Mouse (Mus musculus) liver, embryonic 14.5 days (tissue): ENCODE data around the gene Tfam. TPM values are rescaled to one million over a fixed set of nuclear protein-coding genes. Genes with fewer than 3 reads are reported as not detected.

ENCODE experiments used
- ATAC-seq: fragments of 200-750 bp; cut with Nextera tagmentation; 2 replicates; pipeline ENCODE4 v1.8.0; 2017; ENCODE audit warnings: moderate number of reproducible peaks, mild to moderate bottlenecking, moderate library complexity; ENCODE audit not compliant: insufficient read depth
- DNase-seq, 3 experiments: peaks; one replicate each; pipeline ENCODE4 v3.0.0-alpha.2; 2012 to 2013; ENCODE audit warnings: low read depth in 3 of 3, low spot score in 3 of 3
- H3K27ac ChIP-seq: fragments of 300-500 bp; sonication (generic); 2 replicates; pipeline ENCODE4 v1.5.1; 2014; ENCODE audit warnings: moderate library complexity, mild to moderate bottlenecking, control low read depth, inconsistent platforms
- H3K27me3 ChIP-seq: fragments of 300-500 bp; sonication (generic); 2 replicates; pipeline ENCODE4 v1.6.1; 2014; ENCODE audit warnings: mild to moderate bottlenecking, low read length, moderate library complexity; ENCODE audit not compliant: control insufficient read depth, insufficient read depth
- H3K36me3 ChIP-seq: fragments of 300-500 bp; sonication (generic); replicated peaks from 2 replicates; pipeline ENCODE4 v1.6.1; 2014; ENCODE audit warnings: low read depth; ENCODE audit not compliant: control insufficient read depth, insufficient read depth
- H3K4me1 ChIP-seq, 2 experiments: fragments of 200-500 bp in 1 of 2; fragments of 300-500 bp in 1 of 2; sonication (generic) in 1 of 2; replicated peaks; 2 replicates each; pipeline ENCODE4 v1.6.1; 2012 to 2014; ENCODE audit warnings: antibody characterized with exemption in 1 of 2, inconsistent platforms in 1 of 2, low read length in 1 of 2; ENCODE audit not compliant: control insufficient read depth in 2 of 2, insufficient read depth in 2 of 2
- H3K4me2 ChIP-seq: fragments of 300-500 bp; sonication (generic); 2 replicates; pipeline ENCODE4 v1.6.1; 2014; ENCODE audit warnings: low read depth, mild to moderate bottlenecking, control low read depth, moderate library complexity
- H3K4me3 ChIP-seq, 2 experiments: fragments of 200-500 bp in 1 of 2; fragments of 300-500 bp in 1 of 2; sonication (generic) in 1 of 2; 2 replicates each; pipeline ENCODE4 v1.5.1; 2012 to 2014; ENCODE audit warnings: low read depth in 2 of 2, low read length in 2 of 2, mild to moderate bottlenecking in 2 of 2, control low read depth in 1 of 2, inconsistent platforms in 1 of 2, moderate library complexity in 1 of 2; ENCODE audit not compliant: insufficient read depth in 1 of 2
- H3K9ac ChIP-seq: fragments of 300-500 bp; sonication (generic); replicated peaks from 2 replicates; pipeline ENCODE4 v1.6.1; 2014; ENCODE audit warnings: mild to moderate bottlenecking, control low read depth, moderate library complexity
- H3K9me3 ChIP-seq: fragments of 300-500 bp; sonication (generic); 2 replicates; pipeline ENCODE4 v1.6.1; 2016; ENCODE audit warnings: low read length, mixed read lengths; ENCODE audit not compliant: control insufficient read depth
- CTCF ChIP-seq: IDR thresholded peaks from 2 replicates; pipeline ENCODE4 v1.5.1; 2016; ENCODE audit warnings: antibody characterized with exemption, low read depth, control low read depth
- EP300 ChIP-seq: IDR thresholded peaks from 2 replicates; pipeline ENCODE4 v1.6.1; 2016; ENCODE audit warnings: antibody characterized with exemption, low read depth
- WGBS: fragments of 180-500 bp; shearing (Covaris S2); extraction: QIAGEN DNeasy Blood & Tissue Kit; methylation state at CpG from one replicate; pipeline ENCODE4 v1.1.7; 2014; ENCODE audit not compliant: insufficient replicate concordance; 5-methylcytosine and 5-hydroxymethylcytosine counted together
- polyA plus RNA-seq, 2 experiments: library from polyadenylated mRNA; depleted of rRNA in 1 of 2; stranded (reverse) in 1 of 2; unstranded in 1 of 2; fragments of >200 nt; fragmentation: Nextera tagmentation in 1 of 2; extraction: Ambion mirVana in 1 of 2; gene quantifications; 2 replicates each; pipeline versions ENCODE4 v1.2.1 to v1.2.3; 2012 to 2014

The Tfam gene
- polyA plus RNA-seq, 2 experiments: 14.4 to 31.1 TPM

DNA sequence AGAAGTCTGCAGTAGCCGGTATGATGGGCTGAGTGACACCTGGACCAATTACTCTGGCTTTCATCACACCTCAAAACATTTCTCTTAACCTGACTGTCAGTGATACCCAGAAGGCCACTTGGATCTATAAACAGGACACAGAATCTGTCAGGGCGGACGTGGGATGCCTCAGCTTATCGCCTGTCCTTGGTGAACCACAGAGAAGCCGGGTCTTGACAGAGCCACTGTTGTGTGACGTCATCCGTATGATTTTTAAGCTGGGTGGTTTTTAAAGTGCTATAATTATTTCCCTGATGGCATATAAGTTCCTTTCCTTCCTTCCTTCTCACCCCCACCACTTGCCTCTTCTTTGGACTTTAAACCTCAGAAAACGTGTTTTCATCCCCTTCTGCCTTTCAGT lies 20.4 kb upstream of the Tfam start:
- no peaks in the 10 kb centered on the region for H3K4me1 ChIP-seq
- WGBS: 72% methylated on average over 8 of the region's 8 CpGs
- H3K9ac ChIP-seq: no peak overlapping the region
- H3K4me2 ChIP-seq: no peak overlapping the region
- TF ChIP-seq CTCF (no peak), EP300 (no peak)
- ATAC-seq: no peak
- no peaks in the 10 kb centered on the region for H3K9me3 ChIP-seq
- no peaks in the 10 kb centered on the region for H3K27me3 ChIP-seq
- H3K36me3 ChIP-seq: no peaks in the 10 kb centered on the region; the same call in 1 of the 2 replicates
- DNase-seq: no peak
- no peak overlapping the region for H3K4me3 ChIP-seq
- H3K27ac ChIP-seq: no peak overlapping the region

DNA sequence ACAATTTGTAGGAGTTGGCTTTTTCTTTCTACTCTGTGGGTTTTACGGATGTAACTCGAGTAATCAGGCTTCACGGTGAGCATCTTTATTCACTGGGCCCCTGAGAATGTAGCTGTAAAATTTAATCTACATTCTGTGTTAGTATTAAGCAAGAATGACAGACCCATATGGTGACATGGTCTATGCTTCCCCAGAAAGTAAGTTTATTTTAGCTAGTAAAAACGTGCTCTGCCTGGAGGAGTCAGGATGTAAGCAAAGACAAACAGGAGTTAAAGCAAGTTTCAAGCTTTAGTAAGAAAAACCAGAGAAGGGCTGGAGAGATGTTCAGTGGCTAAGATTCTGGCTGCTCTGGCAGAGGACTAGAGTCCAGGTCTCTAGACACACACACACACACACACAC lies 15.1 kb upstream of the Tfam start:
- Histone ChIP-seq H3K27ac (no peak overlapping the region), H3K27me3 (no peaks in the 10 kb centered on the region), H3K4me2 (no peak overlapping the region), H3K9me3 (no peaks in the 10 kb centered on the region), H3K4me1 (0 out of 4 replicates have a peak, but pooled peaks cover 0 to 2% of the 10 kb centered on the region in 2 experiments), H3K4me3 (no peak overlapping the region), H3K9ac (no peak overlapping the region), H3K36me3 (no peaks in the 10 kb centered on the region; the same call in 1 of the 2 replicates)
- DNase-seq: no peak
- TF ChIP-seq EP300 (no peak), CTCF (no peak)
- ATAC-seq: no peak
- 74% methylated on average over 4 of the region's 4 CpGs for WGBS

DNA sequence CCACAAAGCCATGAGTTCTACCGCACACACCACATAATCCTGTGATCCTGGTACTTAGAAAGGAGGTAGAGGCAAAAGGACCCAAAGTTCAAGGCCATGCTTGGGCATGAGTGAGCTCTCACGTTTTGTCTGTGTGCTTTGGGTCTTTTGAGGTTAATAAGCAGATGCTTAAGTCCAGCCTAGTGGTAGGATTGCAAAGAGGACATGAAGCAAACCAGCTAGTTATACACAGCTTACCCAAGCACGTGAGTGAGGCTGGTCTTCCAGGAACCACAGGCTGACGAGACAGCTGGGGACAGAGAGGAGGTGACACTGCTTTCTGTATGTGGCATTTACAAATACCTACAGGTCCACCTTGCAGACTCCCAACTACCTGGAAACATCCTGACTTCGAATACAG lies 14.3 kb upstream of the Tfam start:
- TF ChIP-seq EP300 (no peak), CTCF (no peak)
- WGBS: 48% methylated on average over 5 of the region's 5 CpGs
- H3K9me3 ChIP-seq: no peaks in the 10 kb centered on the region
- no peak overlapping the region for H3K4me2 ChIP-seq
- no peak for ATAC-seq
- H3K4me3 ChIP-seq: no peak overlapping the region
- H3K27me3 ChIP-seq: no peaks in the 10 kb centered on the region
- no peak for DNase-seq
- H3K4me1 ChIP-seq: 0 out of 4 replicates have a peak, but pooled peaks cover 0 to 2% of the 10 kb centered on the region in 2 experiments
- no peak overlapping the region for H3K9ac ChIP-seq
- H3K27ac ChIP-seq: no peak overlapping the region
- H3K36me3 ChIP-seq: no peaks in the 10 kb centered on the region; the same call in 1 of the 2 replicates

DNA sequence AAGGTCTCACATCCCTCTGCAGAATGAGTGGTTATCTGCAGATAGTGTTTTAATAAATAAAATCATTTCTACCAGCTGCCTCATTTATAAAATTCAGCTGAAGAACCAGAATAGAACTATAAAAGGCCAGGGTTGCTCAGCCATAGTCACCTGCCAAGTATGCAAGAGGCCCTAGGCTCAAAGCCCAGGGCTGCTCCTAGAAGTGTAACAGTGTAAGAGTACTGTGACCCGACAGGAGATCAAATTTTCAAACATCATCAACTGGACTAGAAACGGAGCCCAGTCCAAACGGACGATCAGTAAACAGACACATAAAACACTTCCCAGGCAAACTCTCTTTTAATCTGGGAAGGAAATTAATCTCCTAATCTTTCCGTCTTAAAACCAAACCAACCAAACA lies 13.8 kb upstream of the Tfam start:
- no peak for ATAC-seq
- Histone ChIP-seq H3K9me3 (no peaks in the 10 kb centered on the region), H3K27me3 (no peaks in the 10 kb centered on the region), H3K4me1 (0 out of 4 replicates have a peak, but pooled peaks cover 0 to 2% of the 10 kb centered on the region in 2 experiments), H3K27ac (no peak overlapping the region), H3K9ac (no peak overlapping the region), H3K4me3 (no peak overlapping the region), H3K4me2 (no peak overlapping the region), H3K36me3 (no peaks in the 10 kb centered on the region; the same call in 1 of the 2 replicates)
- 70% methylated on average over 5 of the region's 5 CpGs for WGBS
- no peak for TF ChIP-seq EP300
- no peak for TF ChIP-seq CTCF
- DNase-seq: no peak

DNA sequence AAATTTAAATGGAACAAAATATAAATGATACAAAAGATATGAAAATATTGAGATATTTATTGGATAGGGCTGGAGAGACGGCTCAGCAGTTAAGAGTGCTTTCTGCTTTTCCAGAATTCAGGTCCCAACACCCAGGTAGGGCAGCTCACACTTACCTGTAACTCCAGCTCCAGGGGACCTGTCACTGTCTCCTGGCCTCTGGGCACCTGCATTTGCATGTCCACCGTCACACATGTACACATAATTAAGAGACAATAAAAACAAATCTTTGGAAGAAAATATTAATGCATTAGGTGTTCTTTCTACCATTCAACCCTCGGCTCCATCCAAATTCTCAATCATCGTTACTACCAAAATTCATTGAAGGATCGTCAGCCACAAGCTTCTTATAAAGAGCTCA lies 13.2 kb upstream of the Tfam start:
- 68% methylated on average over 5 of the region's 5 CpGs for WGBS
- H3K27me3 ChIP-seq: no peaks in the 10 kb centered on the region
- no peak overlapping the region for H3K4me3 ChIP-seq
- no peak overlapping the region for H3K9ac ChIP-seq
- H3K27ac ChIP-seq: no peak overlapping the region
- H3K9me3 ChIP-seq: no peaks in the 10 kb centered on the region
- ATAC-seq (no peak), DNase-seq (no peak)
- no peak overlapping the region for H3K4me2 ChIP-seq
- H3K4me1 ChIP-seq: 0 out of 4 replicates have a peak, but pooled peaks cover 0 to 2% of the 10 kb centered on the region in 2 experiments
- no peaks in the 10 kb centered on the region; the same call in 1 of the 2 replicates for H3K36me3 ChIP-seq
- no peak for TF ChIP-seq EP300
- no peak for TF ChIP-seq CTCF
